Mouse (Mus musculus) cortical plate, adult 2 months (tissue): ENCODE results near the gene Brd7.

Experiments
- CTCF ChIP-seq: fragments of 200-500 bp; IDR thresholded peaks from 2 replicates; pipeline ENCODE4 v1.5.1; 2011; ENCODE audit warnings: mild to moderate bottlenecking, control low read depth, low read length; ENCODE audit not compliant: insufficient read depth; ENCODE audit errors: extremely low read depth
- POLR2A ChIP-seq: fragments of 200-500 bp; IDR thresholded peaks from 2 replicates; pipeline ENCODE4 v1.6.1; 2011; ENCODE audit warnings: mild to moderate bottlenecking, low read length, control low read depth; ENCODE audit not compliant: insufficient read depth; ENCODE audit errors: extremely low read depth

GRCm38 (mm10) chr8:88325251-88325650 lies 36.7 kb downstream of the Brd7 start:
- no peak for TF ChIP-seq POLR2A
- TF ChIP-seq CTCF: no peak
